Mouse (Mus musculus) gastrocnemius, postnatal 14 days (tissue): Measurements from ENCODE around the gene Ambra1. TPM values are rescaled to one million over a fixed set of nuclear protein-coding genes. Genes with fewer than 3 reads are reported as not detected.

ENCODE experiments used
- DNase-seq: peaks from one replicate; pipeline ENCODE4 v3.0.0; 2021; ENCODE audit warnings: mixed read lengths
- intact Hi-C: fragments of 180-260 bp; cut with DNase I; formaldehyde crosslinking; loops from one replicate; pipeline ENCODE4 v1.15.1; 2025; ENCODE audit warnings: low total_unique reads
- total RNA-seq, 2 experiments: library from RNA; stranded (reverse); gene quantifications; 2 replicates each; pipeline ENCODE4 v1.2.3; 2021

The Ambra1 gene
- total RNA-seq, 2 experiments from 2014 or later: 15.4 to 17.0 TPM

DNA sequence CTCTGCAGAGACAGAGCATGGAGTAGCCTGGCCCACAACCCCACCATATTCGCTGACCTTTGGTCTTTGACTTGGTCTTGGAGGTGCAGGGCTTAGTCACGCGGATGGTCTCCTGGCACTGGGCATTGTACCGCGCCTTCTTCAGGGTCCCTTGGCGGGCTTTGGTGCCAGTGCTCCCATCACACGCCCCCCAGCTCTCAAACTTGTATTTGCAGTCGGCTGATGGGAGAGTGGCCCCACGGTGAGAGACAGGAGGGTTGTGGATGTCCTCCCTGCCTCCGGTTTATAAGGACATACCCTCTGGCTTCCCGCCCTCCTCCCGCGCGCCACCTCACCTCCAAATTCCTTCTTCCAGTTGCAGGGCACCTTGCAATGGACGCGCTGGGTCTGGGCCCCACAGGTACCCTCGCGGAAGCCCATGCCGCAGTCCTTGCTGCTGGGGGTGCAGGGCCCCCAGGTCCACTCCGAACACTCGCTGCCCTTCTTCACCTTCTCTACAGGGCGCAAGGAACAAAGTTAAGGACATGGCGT, 200.9 kb downstream of the Ambra1 start:
- intact Hi-C loops: no loop called here
- DNase-seq: peak; percentile 9

- DNase-seq: peak; percentile 60
- intact Hi-C loops: no loop called here
Observed at GRCm38 (mm10) chr2:91931328-91932159, 201.6 kb downstream of the Ambra1 start.

GRCm38 (mm10) chr2:91932160-91932711, 202.3 kb downstream of the Ambra1 start, which contains the start of gene Mdk:
Gene Mdk, minus strand, starts transcription at chr2:91932297.
- DNase-seq: peak; percentile 12
- intact Hi-C loops: no loop called here

GRCm38 (mm10) chr2:91932737-91933350, 202.9 kb downstream of the Ambra1 start:
- intact Hi-C loops: no loop called here
- DNase-seq: no peak

DNA sequence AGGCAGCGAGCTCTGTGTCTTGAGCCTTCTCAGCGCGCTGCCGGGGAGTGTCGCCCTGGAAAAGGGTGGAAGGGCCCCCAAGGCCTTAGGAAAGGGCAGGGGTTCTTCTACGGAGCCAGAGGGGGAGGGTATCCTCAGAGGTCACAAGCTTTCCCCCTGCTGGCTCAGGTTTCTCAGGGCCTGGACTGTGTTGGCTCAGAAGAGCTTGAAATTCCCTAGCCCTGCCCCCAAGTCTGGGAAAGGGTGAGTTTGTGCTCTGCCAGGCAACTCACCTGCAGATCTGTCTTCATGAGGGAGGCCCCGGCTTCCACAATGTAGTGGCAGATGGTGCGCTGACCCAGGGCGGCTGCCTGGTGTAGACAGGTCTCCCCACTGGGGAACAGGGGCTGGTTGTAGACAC, 203.5 kb downstream of the Ambra1 start:
- no peak for DNase-seq
- intact Hi-C loops: no loop called here

DNA sequence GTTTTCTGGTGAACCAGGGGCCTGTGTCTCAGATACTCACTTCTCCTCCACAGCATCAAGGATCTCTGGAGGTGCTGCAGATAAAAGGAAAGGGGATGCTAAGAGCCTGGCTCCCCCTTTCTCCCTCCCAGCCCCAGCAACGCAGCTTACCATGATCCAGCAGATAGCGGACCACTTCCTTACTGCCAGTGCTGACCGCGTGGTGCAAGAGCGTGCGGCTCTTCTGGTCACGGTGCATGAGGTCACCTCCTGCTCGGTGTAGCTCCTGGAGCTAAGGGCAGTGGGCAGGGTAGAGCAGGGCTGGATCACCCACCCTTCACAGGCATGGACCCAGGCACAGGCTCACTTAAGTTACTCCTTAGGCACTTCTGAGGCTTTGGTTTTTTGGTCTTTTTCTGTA, 204.1 kb downstream of the Ambra1 start:
- no peak for DNase-seq
- intact Hi-C loops: no loop called here

DNA sequence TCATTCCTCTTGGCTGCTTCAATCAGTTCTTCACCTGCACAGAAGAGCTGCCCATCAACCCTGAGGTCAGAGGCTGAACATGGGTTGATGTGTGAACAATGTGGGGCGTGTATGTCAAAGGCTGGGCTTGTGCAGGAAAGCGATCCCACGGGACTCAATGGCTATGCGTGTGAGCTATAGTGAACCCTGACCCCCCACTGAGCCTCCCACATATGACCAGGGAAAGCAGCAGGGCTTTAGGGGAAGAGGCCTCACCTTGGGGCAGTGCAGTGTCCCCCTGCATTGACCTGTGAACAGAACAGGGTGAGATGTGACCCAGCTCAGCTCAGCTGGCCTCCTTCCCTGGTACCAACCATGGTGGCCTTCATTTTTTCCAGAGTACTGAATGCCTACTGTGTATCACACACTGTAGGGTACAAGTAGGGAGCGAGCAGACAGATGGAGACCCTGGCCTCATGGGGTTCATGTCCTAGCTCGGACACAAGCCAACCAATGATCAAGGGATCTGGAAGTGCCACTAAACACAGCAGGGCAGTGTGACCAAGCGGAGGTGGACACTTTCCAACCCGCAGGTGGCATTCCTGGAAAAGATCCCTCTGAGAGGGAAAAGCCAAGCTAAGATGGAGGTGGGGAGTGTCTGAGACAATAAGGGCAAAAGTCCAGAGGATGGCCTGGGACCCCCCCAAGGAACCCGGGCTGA, 205.0 kb downstream of the Ambra1 start:
- intact Hi-C loops: no loop called here

DNA sequence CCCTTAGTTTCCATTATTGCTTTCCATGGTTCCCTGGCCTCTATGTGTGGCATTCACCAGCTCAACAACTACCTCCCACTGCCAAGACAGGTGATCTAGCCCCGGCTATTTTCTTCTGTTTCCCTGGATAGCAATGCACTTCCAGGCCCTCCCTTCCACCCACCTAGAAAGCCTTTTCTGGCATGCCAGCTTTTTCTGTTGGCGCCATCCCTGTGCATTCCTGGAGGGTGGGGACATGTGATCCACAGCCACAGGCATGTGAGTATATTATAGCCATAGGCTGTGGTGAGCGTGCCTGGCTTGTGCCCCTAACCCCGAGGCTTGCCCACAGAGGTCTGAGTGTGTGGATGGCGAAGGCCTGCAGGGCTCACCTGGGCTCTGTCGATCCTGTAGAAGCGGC, 206.2 kb downstream of the Ambra1 start:
- intact Hi-C loops: no loop called here
- no peak for DNase-seq

More for the DNA sequence above, 205.0 kb downstream of the Ambra1 start:
- DNase-seq: no peak

- intact Hi-C loops: no loop called here
- peak; percentile 7 for DNase-seq
Observed at GRCm38 (mm10) chr2:91939303-91939935, 209.5 kb downstream of the Ambra1 start.

- DNase-seq: peak; percentile 5
- intact Hi-C loops: no loop called here
Observed at GRCm38 (mm10) chr2:91942356-91942755, 212.4 kb downstream of the Ambra1 start.

DNA sequence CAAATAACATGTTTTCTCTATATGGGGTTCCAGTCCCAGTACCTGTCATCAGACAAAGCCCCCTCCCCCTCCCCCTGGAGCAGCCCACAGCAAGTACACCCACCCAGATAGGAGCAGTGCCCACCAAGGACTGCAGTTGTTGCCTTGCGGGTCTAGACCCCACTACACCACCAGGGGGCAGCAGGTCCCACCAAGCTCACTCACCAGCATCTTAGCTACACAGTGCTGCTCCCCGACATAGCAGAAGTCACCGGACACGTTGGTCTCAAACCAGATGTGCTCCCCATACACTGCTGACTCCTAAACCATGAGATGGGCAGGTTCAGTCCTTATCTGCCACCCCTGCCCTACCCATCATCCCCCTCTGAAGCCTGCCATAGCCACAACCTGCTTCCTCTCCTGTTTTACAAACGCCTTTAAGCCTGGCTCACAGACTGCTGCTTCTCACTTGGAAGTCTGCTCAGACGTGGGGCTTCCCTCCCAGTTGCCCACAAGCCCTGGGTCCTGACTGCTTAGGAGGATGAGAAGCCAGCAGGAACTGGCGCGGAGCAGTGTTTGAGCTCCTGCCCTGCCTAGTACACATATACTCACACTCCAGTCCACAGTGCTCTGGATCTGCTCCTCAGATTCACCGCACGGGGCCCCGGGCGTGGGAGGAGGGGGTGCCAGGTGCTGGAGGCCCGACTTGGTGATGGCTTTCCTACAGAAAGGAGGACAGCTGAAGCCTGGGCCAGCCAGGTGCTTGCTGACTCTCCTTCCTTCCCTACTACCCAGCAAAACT, 214.4 kb downstream of the Ambra1 start:
- peak; percentile 78 for DNase-seq
- intact Hi-C loops: loop anchor here (2.0 kb wide), 1 partner anchor 16 kb away; no protein-coding TSS in a partner anchor

DNA sequence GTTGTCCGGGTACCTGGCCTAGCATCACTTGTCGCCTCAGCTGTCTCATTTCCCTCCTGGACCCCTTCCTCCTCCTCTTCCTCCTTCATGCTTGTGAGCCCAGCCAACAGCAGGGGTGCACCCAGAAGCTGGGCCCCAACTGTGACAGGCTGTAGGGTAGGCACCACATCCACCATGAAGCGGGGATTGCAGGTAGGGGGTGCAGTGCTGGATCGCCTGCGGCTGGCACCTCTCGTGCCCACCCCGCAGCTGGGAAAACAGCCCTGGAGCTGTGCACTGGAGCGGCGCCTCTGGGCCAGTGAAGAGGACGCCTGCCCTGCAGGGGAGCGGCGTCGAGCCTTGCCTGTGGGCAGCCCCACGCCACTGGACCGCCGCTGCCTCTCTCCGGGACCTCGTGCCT, 215.5 kb downstream of the Ambra1 start, which contains the start of gene Gm9821:
Gm9821 (plus strand) TSS at position 221 of the 400 bp plus-strand sequence.
- intact Hi-C loops: loop anchor here (2.0 kb wide), 1 partner anchor 15 kb away; no protein-coding TSS in a partner anchor
- DNase-seq: peak; percentile 6

DNA sequence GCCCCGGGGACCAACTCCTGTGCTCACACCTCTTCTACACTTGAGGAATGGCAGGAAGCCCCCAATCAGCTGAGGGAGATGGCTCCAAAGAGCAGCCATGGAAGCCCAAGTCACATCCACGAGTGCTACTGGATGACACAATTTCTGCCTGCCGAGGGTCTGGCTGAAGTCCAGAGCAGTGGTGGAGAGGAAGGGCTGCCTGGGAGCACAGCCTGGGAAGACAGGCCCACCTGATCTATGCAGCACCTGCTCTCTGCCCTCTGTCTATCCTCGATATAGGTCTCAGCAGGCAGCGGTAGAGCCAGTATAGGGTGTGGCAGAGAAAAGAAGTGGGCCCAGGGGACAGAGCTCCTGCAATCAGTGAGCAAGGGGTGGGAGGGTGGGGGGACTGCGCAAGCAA, 216.9 kb downstream of the Ambra1 start:
- DNase-seq: peak; percentile 56
- intact Hi-C loops: no loop called here

- intact Hi-C loops: no loop called here
- DNase-seq: peak; percentile 77
Observed at GRCm38 (mm10) chr2:91947397-91948150, 217.6 kb downstream of the Ambra1 start.

- intact Hi-C loops: no loop called here
- DNase-seq: peak; percentile 19
Observed at GRCm38 (mm10) chr2:91948151-91948509, 218.2 kb downstream of the Ambra1 start.

DNA sequence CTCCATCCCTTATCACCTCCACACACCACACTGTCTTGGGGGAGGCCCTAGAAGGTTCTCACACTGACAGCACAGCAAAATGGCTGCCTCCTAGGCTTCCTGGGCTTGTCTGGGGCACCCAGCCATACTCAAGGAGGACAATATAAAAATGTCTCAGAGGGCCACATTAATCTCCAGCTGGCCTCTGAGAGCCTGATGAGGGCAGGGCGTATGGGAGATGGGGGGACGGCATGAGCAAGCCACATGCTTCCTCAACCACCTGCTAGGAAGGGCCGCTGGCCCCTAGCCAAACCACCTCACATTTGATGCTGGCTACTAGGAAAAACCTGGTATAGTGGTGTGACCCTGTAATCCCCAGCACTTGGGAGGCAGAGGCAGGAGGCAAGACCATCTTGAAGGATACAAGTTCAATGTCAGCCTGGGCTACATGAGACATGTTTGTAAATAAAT, 218.9 kb downstream of the Ambra1 start:
- intact Hi-C loops: no loop called here
- DNase-seq: peak; percentile 37

GRCm38 (mm10) chr2:91949411-91950274, 219.7 kb downstream of the Ambra1 start:
- intact Hi-C loops: no loop called here

More at GRCm38 (mm10) chr2:91949411-91950274, 219.7 kb downstream of the Ambra1 start:
- peak; percentile 71 for DNase-seq
